Mouse (Mus musculus): Measurements from ENCODE around the gene Atxn2. TPM values are rescaled to one million over a fixed set of nuclear protein-coding genes. Genes with fewer than 3 reads are reported as not detected.

The Atxn2 gene
- polyA plus RNA-seq, 1 experiment = 43.1 TPM

GRCm38 (mm10) chr5:121818862-121819261 lies 107.7 kb downstream of the Atxn2 start:
- no peak for TF ChIP-seq GATA1 (IDR thresholded peaks at IDR 0.05; ENCODE audit: low read length)

DNA sequence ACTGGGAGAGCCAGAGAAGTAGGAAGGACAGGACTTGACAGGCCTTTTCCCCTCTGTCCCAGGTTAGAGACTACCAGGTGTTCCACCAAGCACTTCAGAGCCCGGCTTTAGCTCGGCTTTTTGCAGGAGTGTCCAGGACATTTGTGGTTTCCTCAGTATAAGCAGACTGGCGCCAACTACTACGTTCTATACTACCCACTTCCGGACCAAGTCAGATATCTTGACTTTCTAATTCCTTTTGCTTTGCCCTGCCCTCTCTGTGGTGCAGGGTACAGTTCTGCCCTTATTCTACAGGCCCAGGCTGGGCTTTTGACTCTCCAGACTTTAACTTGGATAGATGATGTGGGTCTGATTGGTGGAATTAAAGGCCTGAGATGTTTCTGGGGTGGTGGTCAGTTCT lies 108.4 kb downstream of the Atxn2 start:
- TF ChIP-seq GATA1 (IDR thresholded peaks at IDR 0.05; ENCODE audit: low read length) = no peak

- TF ChIP-seq GATA1 (IDR thresholded peaks at IDR 0.05; ENCODE audit: low read length) = no peak
These were observed 109.0 kb downstream of the Atxn2 start for GRCm38 (mm10) chr5:121820161-121820560.

GRCm38 (mm10) chr5:121820657-121821056 lies 109.5 kb downstream of the Atxn2 start:
- TF ChIP-seq GATA1 (IDR thresholded peaks at IDR 0.05; ENCODE audit: low read length) = no peak

DNA sequence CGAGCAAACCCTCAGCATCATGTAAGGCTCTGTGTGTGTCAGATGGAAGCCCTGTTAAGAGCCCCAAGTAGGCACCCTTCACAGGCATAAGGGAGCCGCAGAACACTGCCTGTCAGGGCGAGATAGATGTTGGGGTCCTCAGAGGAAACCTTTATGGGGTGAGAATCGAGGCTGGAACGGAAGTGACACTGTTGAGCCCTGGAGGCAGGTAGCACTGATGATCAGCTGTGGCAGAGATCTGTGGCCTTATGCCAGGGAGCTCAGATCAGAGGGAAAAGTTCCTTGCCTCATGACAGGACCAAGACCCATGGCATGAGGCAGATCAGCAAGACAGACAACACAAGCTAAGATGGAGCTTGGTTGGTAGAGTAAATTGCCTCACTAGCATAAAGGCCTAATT lies 110.0 kb downstream of the Atxn2 start:
- TF ChIP-seq GATA1 (IDR thresholded peaks at IDR 0.05; ENCODE audit: low read length) = no peak

DNA sequence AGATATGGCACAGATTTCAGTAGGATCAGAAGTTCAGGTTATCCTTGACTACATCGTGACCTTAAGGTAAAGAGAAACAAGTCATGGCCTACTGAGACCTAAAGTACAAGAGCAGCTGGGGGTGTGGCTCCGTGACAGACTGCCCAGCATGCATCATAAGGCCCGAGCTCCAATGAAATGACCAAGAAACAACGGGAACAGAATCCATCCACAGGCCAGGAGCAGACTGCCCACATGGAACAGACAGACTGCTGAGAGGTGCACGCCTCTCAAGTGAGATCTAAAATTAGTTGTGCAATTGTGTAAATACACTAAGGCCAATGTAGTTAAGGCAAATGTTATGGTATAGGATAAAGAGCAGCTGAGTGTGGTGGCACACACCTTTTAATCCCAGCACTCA lies 110.4 kb downstream of the Atxn2 start:
- no peak for TF ChIP-seq GATA1 (IDR thresholded peaks at IDR 0.05; ENCODE audit: low read length)

DNA sequence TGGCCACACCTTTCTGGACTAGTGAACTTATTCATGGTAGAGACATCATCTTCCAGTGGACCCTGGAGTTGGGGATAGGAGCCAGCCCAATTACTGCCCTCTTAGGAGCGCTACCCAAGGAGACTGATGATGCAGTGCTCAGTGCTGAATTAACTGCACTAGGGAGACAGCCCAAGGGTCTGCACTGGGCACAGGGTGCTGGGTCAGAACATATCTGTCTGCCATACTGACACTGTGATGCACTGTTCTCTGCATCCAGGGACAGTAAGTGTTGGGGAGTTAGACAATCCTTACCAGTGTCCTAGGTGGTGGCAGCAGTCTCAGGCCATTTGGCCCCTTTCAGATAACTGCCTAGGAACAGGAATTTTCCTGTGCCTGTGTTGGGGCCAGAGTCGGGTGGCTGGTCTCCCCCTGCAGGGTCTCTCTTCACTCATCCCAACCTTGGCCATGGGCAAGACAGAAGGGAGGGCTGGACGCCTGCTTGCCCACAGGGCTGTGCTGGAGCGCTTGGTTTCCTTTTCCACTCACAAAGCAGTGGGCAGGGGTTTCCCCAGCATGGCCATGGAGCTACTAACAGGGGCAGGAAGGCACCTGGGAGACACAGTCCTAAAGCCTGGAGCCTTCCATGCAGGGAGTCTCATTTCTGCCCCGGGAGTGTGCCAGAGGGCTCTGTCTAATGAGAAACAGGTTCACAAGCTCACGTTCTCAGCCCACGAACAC lies 111.8 kb downstream of the Atxn2 start:
- no peak for TF ChIP-seq GATA1 (IDR thresholded peaks at IDR 0.05; ENCODE audit: low read length)

- no peak for TF ChIP-seq GATA1 (IDR thresholded peaks at IDR 0.05; ENCODE audit: low read length)
These were observed 112.5 kb downstream of the Atxn2 start for GRCm38 (mm10) chr5:121823668-121824067.

- no peak for TF ChIP-seq GATA1 (IDR thresholded peaks at IDR 0.05; ENCODE audit: low read length)
These were observed 113.0 kb downstream of the Atxn2 start for GRCm38 (mm10) chr5:121824121-121824520.

- TF ChIP-seq GATA1 (IDR thresholded peaks at IDR 0.05; ENCODE audit: low read length) = no peak
These were observed 114.5 kb downstream of the Atxn2 start for GRCm38 (mm10) chr5:121825606-121826005.

GRCm38 (mm10) chr5:121827876-121828275 lies 116.7 kb downstream of the Atxn2 start:
- TF ChIP-seq GATA1 (IDR thresholded peaks at IDR 0.05; ENCODE audit: low read length) = no peak

DNA sequence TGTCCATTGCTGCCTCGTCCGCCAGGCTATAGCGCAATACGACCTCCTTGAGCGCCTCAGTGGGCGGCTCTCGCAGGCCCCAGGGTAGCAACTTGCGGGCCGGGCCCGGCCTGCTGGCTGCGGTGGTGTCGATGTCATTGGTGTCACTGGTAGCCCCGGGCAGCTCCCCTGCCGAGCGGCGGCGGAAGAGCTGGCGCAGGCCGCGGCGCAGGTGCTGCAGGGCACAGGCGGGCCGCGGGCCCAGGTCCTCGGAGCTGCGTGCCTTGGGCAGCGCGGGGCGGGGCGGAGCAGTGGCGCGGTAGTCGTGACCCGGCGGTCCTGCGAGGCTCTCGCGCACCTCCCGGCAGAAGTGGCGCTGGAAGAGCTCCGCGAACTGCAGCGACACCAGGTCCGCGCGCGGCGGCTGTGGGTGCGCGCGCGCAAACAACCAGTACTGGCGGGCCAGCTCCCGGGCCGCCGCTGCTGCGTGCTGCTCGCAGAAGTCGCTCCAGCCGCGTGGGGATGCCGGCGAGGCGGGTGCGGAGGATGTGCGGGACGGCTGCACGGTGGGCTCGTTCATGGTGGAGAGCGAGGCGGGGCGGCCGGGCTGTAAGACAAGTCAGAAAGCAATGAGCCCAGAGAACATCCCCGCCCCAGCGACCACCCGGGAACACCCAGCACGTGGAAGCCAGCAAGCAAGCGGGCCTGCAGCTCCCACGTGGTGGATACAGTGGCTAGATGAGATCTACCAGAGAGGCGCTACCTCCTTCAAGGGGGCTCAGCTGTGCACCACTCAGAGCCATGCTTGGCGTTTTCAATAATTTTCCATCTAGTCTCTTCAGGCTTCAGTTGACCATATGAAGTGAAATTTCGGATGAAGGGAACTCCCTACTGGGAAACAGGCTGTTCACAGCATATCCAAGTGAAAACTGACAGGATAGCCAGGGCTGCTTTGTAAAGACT lies 117.6 kb downstream of the Atxn2 start:
- TF ChIP-seq GATA1 (IDR thresholded peaks at IDR 0.05; ENCODE audit: low read length) = no peak

- TF ChIP-seq GATA1 (IDR thresholded peaks at IDR 0.05; ENCODE audit: low read length) = no peak
These were observed 120.0 kb downstream of the Atxn2 start for GRCm38 (mm10) chr5:121831002-121831601.

GRCm38 (mm10) chr5:121832376-121833155 lies 121.4 kb downstream of the Atxn2 start:
- no peak for TF ChIP-seq GATA1 (IDR thresholded peaks at IDR 0.05; ENCODE audit: low read length)

GRCm38 (mm10) chr5:121833159-121833558 lies 122.0 kb downstream of the Atxn2 start:
- TF ChIP-seq GATA1 (IDR thresholded peaks at IDR 0.05; ENCODE audit: low read length) = no peak

All from G1E-ER4 (cell line).